Mouse (Mus musculus): ENCODE measurements around the gene Urad. TPM values are rescaled to one million over a fixed set of nuclear protein-coding genes. Genes with fewer than 3 reads are reported as not detected.

Urad gene
- polyA plus RNA-seq, 1 experiment from 2014 or later, result not detected

GRCm38 (mm10) chr5:147305166-147305565, 17.1 kb downstream of the Urad start:
- no peaks in the 10 kb centered on the region for H3K36me3 ChIP-seq (ENCODE audit: control insufficient read depth, insufficient read depth, low read length)
- WGBS, result 2% methylated on average over 16 of the region's 16 CpGs
- no peaks in the 10 kb centered on the region for H3K4me1 ChIP-seq (ENCODE audit: control insufficient read depth, insufficient read depth, low read length)
- H3K27me3 ChIP-seq (replicated peaks; ENCODE audit: control insufficient read depth, insufficient read depth, low read length), result peaks cover 99% of the 10 kb centered on the region
- H3K9ac ChIP-seq (ENCODE audit: low read length), result no peak overlapping the region
- ATAC-seq (no peak), DNase-seq (ENCODE audit: low spot score) (no peak)
- no peak overlapping the region for H3K27ac ChIP-seq (ENCODE audit: low read depth, low read length)
- no peak overlapping the region for H3K4me2 ChIP-seq (ENCODE audit: low read length)
- H3K9me3 ChIP-seq (replicated peaks; ENCODE audit: control insufficient read depth, low read length), result no peaks in the 10 kb centered on the region
- no peak overlapping the region for H3K4me3 ChIP-seq (ENCODE audit: low read depth, low read length)

- Histone ChIP-seq H3K4me1 (ENCODE audit: control insufficient read depth, insufficient read depth, low read length) (no peaks in the 10 kb centered on the region), H3K27ac (ENCODE audit: low read depth, low read length) (no peak overlapping the region), H3K4me2 (ENCODE audit: low read length) (no peak overlapping the region), H3K9ac (ENCODE audit: low read length) (no peak overlapping the region), H3K9me3 (replicated peaks; ENCODE audit: control insufficient read depth, low read length) (no peaks in the 10 kb centered on the region), H3K4me3 (ENCODE audit: low read depth, low read length) (no peak overlapping the region), H3K27me3 (replicated peaks; ENCODE audit: control insufficient read depth, insufficient read depth, low read length) (peaks cover 99% of the 10 kb centered on the region), H3K36me3 (ENCODE audit: control insufficient read depth, insufficient read depth, low read length) (no peaks in the 10 kb centered on the region)
- no peak for ATAC-seq
- under 1% methylated on average over 54 of the region's 54 CpGs for WGBS
- DNase-seq (ENCODE audit: low spot score), result no peak
These were observed 17.7 kb downstream of the Urad start for GRCm38 (mm10) chr5:147304276-147305155.

GRCm38 (mm10) chr5:147302746-147303400, 19.4 kb downstream of the Urad start:
- no peak overlapping the region for H3K27ac ChIP-seq (ENCODE audit: low read depth, low read length)
- no peak overlapping the region for H3K9ac ChIP-seq (ENCODE audit: low read length)
- no peak overlapping the region for H3K4me2 ChIP-seq (ENCODE audit: low read length)
- H3K9me3 ChIP-seq (replicated peaks; ENCODE audit: control insufficient read depth, low read length), result no peaks in the 10 kb centered on the region
- H3K4me1 ChIP-seq (ENCODE audit: control insufficient read depth, insufficient read depth, low read length), result no peaks in the 10 kb centered on the region
- no peaks in the 10 kb centered on the region for H3K36me3 ChIP-seq (ENCODE audit: control insufficient read depth, insufficient read depth, low read length)
- no peak for DNase-seq (ENCODE audit: low spot score)
- 4% methylated on average over 13 of the region's 13 CpGs for WGBS
- peaks cover 98% of the 10 kb centered on the region for H3K27me3 ChIP-seq (replicated peaks; ENCODE audit: control insufficient read depth, insufficient read depth, low read length)
- ATAC-seq, result no peak
- H3K4me3 ChIP-seq (ENCODE audit: low read depth, low read length), result no peak overlapping the region

GRCm38 (mm10) chr5:147302141-147302540, 20.1 kb downstream of the Urad start:
- no peak overlapping the region for H3K27ac ChIP-seq (ENCODE audit: low read depth, low read length)
- H3K9ac ChIP-seq (ENCODE audit: low read length), result no peak overlapping the region
- 1% methylated on average over 8 of the region's 8 CpGs for WGBS
- no peak overlapping the region for H3K4me3 ChIP-seq (ENCODE audit: low read depth, low read length)
- no peaks in the 10 kb centered on the region for H3K9me3 ChIP-seq (replicated peaks; ENCODE audit: control insufficient read depth, low read length)
- H3K36me3 ChIP-seq (ENCODE audit: control insufficient read depth, insufficient read depth, low read length), result no peaks in the 10 kb centered on the region
- no peaks in the 10 kb centered on the region for H3K4me1 ChIP-seq (ENCODE audit: control insufficient read depth, insufficient read depth, low read length)
- DNase-seq (ENCODE audit: low spot score) (no peak), ATAC-seq (no peak)
- no peak overlapping the region for H3K4me2 ChIP-seq (ENCODE audit: low read length)
- H3K27me3 ChIP-seq (replicated peaks; ENCODE audit: control insufficient read depth, insufficient read depth, low read length), result peaks cover 98% of the 10 kb centered on the region

GRCm38 (mm10) chr5:147301781-147302070, 20.5 kb downstream of the Urad start:
- DNase-seq (ENCODE audit: low spot score) (no peak), ATAC-seq (no peak)
- Histone ChIP-seq H3K4me1 (ENCODE audit: control insufficient read depth, insufficient read depth, low read length) (no peaks in the 10 kb centered on the region), H3K4me2 (ENCODE audit: low read length) (no peak overlapping the region), H3K36me3 (ENCODE audit: control insufficient read depth, insufficient read depth, low read length) (no peaks in the 10 kb centered on the region), H3K27ac (ENCODE audit: low read depth, low read length) (no peak overlapping the region), H3K4me3 (ENCODE audit: low read depth, low read length) (no peak overlapping the region), H3K9ac (ENCODE audit: low read length) (no peak overlapping the region), H3K9me3 (replicated peaks; ENCODE audit: control insufficient read depth, low read length) (no peaks in the 10 kb centered on the region), H3K27me3 (replicated peaks; ENCODE audit: control insufficient read depth, insufficient read depth, low read length) (peaks cover 98% of the 10 kb centered on the region)
- 0% methylated on average over 10 of the region's 10 CpGs for WGBS

GRCm38 (mm10) chr5:147300917-147301780, 21.1 kb downstream of the Urad start:
- H3K4me1 ChIP-seq (ENCODE audit: control insufficient read depth, insufficient read depth, low read length), result no peaks in the 10 kb centered on the region
- no peak for DNase-seq (ENCODE audit: low spot score)
- no peak overlapping the region for H3K4me3 ChIP-seq (ENCODE audit: low read depth, low read length)
- H3K9ac ChIP-seq (ENCODE audit: low read length), result no peak overlapping the region
- no peak for ATAC-seq
- H3K36me3 ChIP-seq (ENCODE audit: control insufficient read depth, insufficient read depth, low read length), result no peaks in the 10 kb centered on the region
- H3K27ac ChIP-seq (ENCODE audit: low read depth, low read length), result no peak overlapping the region
- no peak overlapping the region for H3K4me2 ChIP-seq (ENCODE audit: low read length)
- WGBS, result under 1% methylated on average over 21 of the region's 21 CpGs
- peaks cover 96% of the 10 kb centered on the region for H3K27me3 ChIP-seq (replicated peaks; ENCODE audit: control insufficient read depth, insufficient read depth, low read length)
- H3K9me3 ChIP-seq (replicated peaks; ENCODE audit: control insufficient read depth, low read length), result no peaks in the 10 kb centered on the region

GRCm38 (mm10) chr5:147300001-147300363, 22.3 kb downstream of the Urad start:
- Histone ChIP-seq H3K4me1 (ENCODE audit: control insufficient read depth, insufficient read depth, low read length) (no peaks in the 10 kb centered on the region), H3K27me3 (replicated peaks; ENCODE audit: control insufficient read depth, insufficient read depth, low read length) (peaks cover 94% of the 10 kb centered on the region), H3K27ac (ENCODE audit: low read depth, low read length) (no peak overlapping the region), H3K9ac (ENCODE audit: low read length) (no peak overlapping the region), H3K9me3 (replicated peaks; ENCODE audit: control insufficient read depth, low read length) (no peaks in the 10 kb centered on the region), H3K4me3 (ENCODE audit: low read depth, low read length) (no peak overlapping the region), H3K36me3 (ENCODE audit: control insufficient read depth, insufficient read depth, low read length) (no peaks in the 10 kb centered on the region), H3K4me2 (ENCODE audit: low read length) (no peak overlapping the region)
- 1% methylated on average over 4 of the region's 4 CpGs for WGBS
- no peak for DNase-seq (ENCODE audit: low spot score)
- no peak for ATAC-seq

- no peaks in the 10 kb centered on the region for H3K4me1 ChIP-seq (ENCODE audit: control insufficient read depth, insufficient read depth, low read length)
- ATAC-seq (peak; percentile 58; the same call in 1 of the 2 replicates), DNase-seq (ENCODE audit: low spot score) (peak; percentile 75)
- WGBS, result under 1% methylated on average over 40 of the region's 41 CpGs
- H3K27ac ChIP-seq (ENCODE audit: low read depth, low read length), result no peak overlapping the region
- peaks cover 94% of the 10 kb centered on the region for H3K27me3 ChIP-seq (replicated peaks; ENCODE audit: control insufficient read depth, insufficient read depth, low read length)
- no peaks in the 10 kb centered on the region for H3K9me3 ChIP-seq (replicated peaks; ENCODE audit: control insufficient read depth, low read length)
- H3K9ac ChIP-seq (ENCODE audit: low read length), result no peak overlapping the region
- H3K4me2 ChIP-seq (ENCODE audit: low read length), result no peak overlapping the region
- no peaks in the 10 kb centered on the region for H3K36me3 ChIP-seq (ENCODE audit: control insufficient read depth, insufficient read depth, low read length)
- no peak overlapping the region for H3K4me3 ChIP-seq (ENCODE audit: low read depth, low read length)
These were observed 22.8 kb downstream of the Urad start for GRCm38 (mm10) chr5:147299255-147300000.
